Mouse (Mus musculus): Measurements from ENCODE around the gene Rpp25.

- TF ChIP-seq POLR2A (IDR thresholded peaks at IDR 0.05; ENCODE audit: extremely low read depth, insufficient read depth, low read length), result no peak
- no peak for TF ChIP-seq CTCF (IDR thresholded peaks at IDR 0.05; ENCODE audit: extremely low read depth, insufficient read depth, low read length)
Measured at GRCm38 (mm10) chr9:57462866-57463265, 41.0 kb upstream of the Rpp25 start.

Data from cortical plate, adult 2 months (tissue).